Comparison of ENCODE assay signal across 23 mouse cellular contexts in the genomic region with DNA sequence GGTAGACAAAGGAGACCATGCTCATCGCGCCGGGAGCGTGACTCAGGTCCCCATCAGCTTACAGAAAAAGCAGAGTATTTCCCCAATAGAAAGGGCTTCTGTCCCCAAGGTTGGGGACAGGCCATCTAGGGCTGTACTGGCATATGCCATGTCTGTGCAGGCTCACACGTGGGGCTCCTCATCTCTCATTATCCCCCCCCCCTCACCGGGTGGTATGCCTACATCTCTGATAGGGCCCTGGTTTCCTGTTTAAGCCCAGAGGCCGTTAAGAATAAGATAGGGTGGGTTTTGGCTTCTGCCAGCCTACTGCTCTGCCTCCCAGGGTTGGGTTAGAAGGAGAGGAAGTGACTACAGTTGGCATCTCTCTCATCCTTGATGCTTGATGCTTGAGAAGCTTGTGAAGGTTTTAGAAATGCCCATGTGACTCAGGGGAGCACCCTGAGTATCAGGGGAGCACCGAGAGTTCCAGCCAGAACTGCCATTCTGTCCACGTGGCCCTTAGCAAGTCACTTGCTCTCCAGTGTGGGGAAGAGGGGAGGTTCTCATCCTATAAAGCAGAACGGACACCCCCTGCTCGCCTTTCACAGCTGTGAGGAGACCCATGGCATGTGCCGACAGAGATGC. TPM values are rescaled to one million over a fixed set of nuclear protein-coding genes. Genes with fewer than 3 reads are reported as not detected.
DNase-seq lines count a peak whose midpoint lies in the region; ATAC-seq lines count a peak whose summit lies in the region.
"Had no signal": no experiment of that assay in that cellular context is flagged by ENCODE, and none has a peak within 500 bp of the region (broad histone marks: within the 10 kb centered on the region; RNA-seq: fewer than 3 reads in every experiment).

No protein-coding gene starts in this region.

- no peak overlapping the region for H3K9ac ChIP-seq in liver, embryonic 15.5 days
- H3K9ac ChIP-seq in liver, embryonic 12.5 days: no peak overlapping the region
- H3K9ac ChIP-seq: heart, embryonic 13.5 days had no signal

- no peak overlapping the region for H3K4me2 ChIP-seq in liver, embryonic 15.5 days
- no peak overlapping the region for H3K4me2 ChIP-seq in liver, embryonic 12.5 days
- H3K4me2 ChIP-seq: heart, embryonic 13.5 days had no signal

- no peak overlapping the region for H3K4me3 ChIP-seq in liver, embryonic 15.5 days (replicated peaks)
- H3K4me3 ChIP-seq in liver, embryonic 12.5 days: no peak overlapping the region
- H3K4me3 ChIP-seq: embryonic facial prominence, embryonic 10.5 days; heart, embryonic 13.5 days; layer of hippocampus, adult 2 months; left cerebral cortex, adult 2 months had no signal

- ATAC-seq in liver, embryonic 15.5 days (ENCODE audit: insufficient read depth): 0 out of 2 replicates have a peak, but pooled peaks have one; percentile 16
- ATAC-seq in liver, embryonic 12.5 days: no peak
- ATAC-seq in common myeloid progenitor, adult 5-6 weeks (replicated peaks; ENCODE audit: low read depth, poor library complexity, severe bottlenecking): peak; percentile 81
- ATAC-seq in megakaryocyte progenitor cell, adult 5-6 weeks (replicated peaks; ENCODE audit: poor library complexity): peak; percentile 86
- ATAC-seq: forebrain, embryonic 14.5 days; lung, postnatal 0 days had no signal

- H3K9me3 ChIP-seq in liver, embryonic 15.5 days (replicated peaks): no peaks in the 10 kb centered on the region
- no peaks in the 10 kb centered on the region for H3K9me3 ChIP-seq in liver, embryonic 12.5 days (replicated peaks)
- H3K9me3 ChIP-seq: embryonic facial prominence, embryonic 10.5 days; heart, embryonic 13.5 days had no signal

- 38% methylated on average over 12 of the region's 12 CpGs for WGBS in liver, embryonic 15.5 days (ENCODE audit: insufficient replicate concordance)
- WGBS in liver, embryonic 12.5 days (ENCODE audit: insufficient replicate concordance): 49% methylated on average over 12 of the region's 12 CpGs

- peaks cover 5% of the 10 kb centered on the region; the same call in 1 of the 2 replicates for H3K4me1 ChIP-seq in liver, embryonic 15.5 days (replicated peaks)
- H3K4me1 ChIP-seq in liver, embryonic 12.5 days: peaks cover 14% of the 10 kb centered on the region; the same call in 1 of the 2 replicates

- no peak overlapping the region for H3K27ac ChIP-seq in liver, embryonic 15.5 days (replicated peaks)
- H3K27ac ChIP-seq in liver, embryonic 12.5 days: no peak overlapping the region
- H3K27ac ChIP-seq: embryonic facial prominence, embryonic 10.5 days; heart, embryonic 13.5 days; layer of hippocampus, adult 2 months; left cerebral cortex, adult 2 months; stomach, postnatal 0 days had no signal

- no peak for DNase-seq in T-cell, adult 2 months (ENCODE audit: low spot score)
- DNase-seq in layer of hippocampus, postnatal 14 days (ENCODE audit: low spot score in 2 of 2): no peak
- no peak for DNase-seq in neural tube, embryonic 10.5 days (ENCODE audit: extremely low spot score, low spot score)
- DNase-seq: adrenal gland, postnatal 25 days; cerebellum, adult 11 months; gastrocnemius, postnatal 10 days; heart, adult 18-20 months; heart, postnatal 4 days; kidney, adult 18-20 months; kidney, postnatal 14 days; left cerebral cortex, postnatal 4 days; right cerebral cortex, postnatal 4 days had no signal

- H3K36me3 ChIP-seq in liver, embryonic 15.5 days (replicated peaks): no peaks in the 10 kb centered on the region
- H3K36me3 ChIP-seq in liver, embryonic 12.5 days: no peaks in the 10 kb centered on the region
- H3K36me3 ChIP-seq: embryonic facial prominence, embryonic 10.5 days; heart, embryonic 13.5 days had no signal

- no peaks in the 10 kb centered on the region for H3K27me3 ChIP-seq in liver, embryonic 15.5 days
- H3K27me3 ChIP-seq in liver, embryonic 12.5 days (replicated peaks): peaks cover 21% of the 10 kb centered on the region; the same call in 1 of the 2 replicates

RNA-seq across cellular contexts. Expression of a gene that starts 8.4 kb away (rescaled TPM):
- polyA plus RNA-seq in liver, embryonic 15.5 days (2015; fragmentation: Nextera tagmentation; extraction: Ambion mirVana): 2.6 and 3.1 TPM in 2 replicates
- polyA plus RNA-seq in liver, embryonic 12.5 days (2016; fragmentation: Nextera tagmentation; extraction: Ambion mirVana): 3.1 and 3.8 TPM in 2 replicates
- 9.8 and 10.6 TPM in 2 replicates for total RNA-seq in common myeloid progenitor, adult 5-6 weeks (2017)
- total RNA-seq in megakaryocyte progenitor cell, adult 5-6 weeks (2015): 1.6 and 2.7 TPM in 2 replicates
- total RNA-seq in megakaryocyte progenitor cell, adult 5-6 weeks (2017): 1.1 and 1.6 TPM in 2 replicates
- 1 to 10 TPM; 2.0 to 2.6 TPM for total RNA-seq in layer of hippocampus, postnatal 14 days (2021)

RNA-seq across cellular contexts. Expression of a gene that starts 44.0 kb away (rescaled TPM):
- polyA plus RNA-seq in liver, embryonic 15.5 days (2015; fragmentation: Nextera tagmentation; extraction: Ambion mirVana): 25.7 and 27.2 TPM in 2 replicates
- 59.7 and 62.9 TPM in 2 replicates for polyA plus RNA-seq in liver, embryonic 12.5 days (2016; fragmentation: Nextera tagmentation; extraction: Ambion mirVana)
- 388 and 411 TPM in 2 replicates for total RNA-seq in common myeloid progenitor, adult 5-6 weeks (2017)
- 205 and 208 TPM in 2 replicates for total RNA-seq in megakaryocyte progenitor cell, adult 5-6 weeks (2015)
- 299 and 362 TPM in 2 replicates for total RNA-seq in megakaryocyte progenitor cell, adult 5-6 weeks (2017)
- 100 to 1,000 TPM; 154 to 165 TPM for total RNA-seq in layer of hippocampus, postnatal 14 days (2021)

RNA-seq across cellular contexts. Expression of a gene that starts 53.1 kb away (rescaled TPM):
- polyA plus RNA-seq in liver, embryonic 15.5 days (2015; fragmentation: Nextera tagmentation; extraction: Ambion mirVana): 7.9 and 10.1 TPM in 2 replicates
- polyA plus RNA-seq in liver, embryonic 12.5 days (2016; fragmentation: Nextera tagmentation; extraction: Ambion mirVana): 14.4 and 16.4 TPM in 2 replicates
- 86.9 and 112 TPM in 2 replicates for total RNA-seq in common myeloid progenitor, adult 5-6 weeks (2017)
- total RNA-seq in megakaryocyte progenitor cell, adult 5-6 weeks (2015): 87.7 and 98.6 TPM in 2 replicates
- total RNA-seq in megakaryocyte progenitor cell, adult 5-6 weeks (2017): 44.3 and 73.1 TPM in 2 replicates
- total RNA-seq in layer of hippocampus, postnatal 14 days (2021): 10 to 100 TPM; 59.1 to 60.4 TPM
